Mouse (Mus musculus): ENCODE data around the gene Mapk11.
A peak's percentile ranks its signal among the peaks of the same experiment; 100 is the strongest.

The Mapk11 gene

DNA sequence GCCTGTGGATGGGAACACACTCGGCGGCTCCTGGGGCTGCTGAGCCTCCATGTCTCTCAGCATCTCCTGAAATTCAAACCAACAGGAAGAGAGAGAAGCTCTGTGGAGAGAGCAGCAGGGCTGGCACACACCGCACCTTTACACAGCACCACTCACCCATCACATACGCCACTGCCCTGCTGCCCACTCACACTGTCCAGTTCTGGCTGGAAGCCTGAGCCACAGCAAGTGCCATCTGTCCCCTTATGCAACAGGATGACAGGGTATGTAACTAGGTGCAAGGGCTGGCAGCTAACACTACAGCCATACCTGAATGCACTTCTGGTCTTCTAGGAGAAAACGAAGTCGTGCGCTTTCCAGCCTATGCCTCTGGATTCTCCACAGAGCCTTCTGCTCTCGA lies 45.0 kb downstream of the Mapk11 start:
- DNase-seq (ENCODE audit: low spot score), result no peak

DNA sequence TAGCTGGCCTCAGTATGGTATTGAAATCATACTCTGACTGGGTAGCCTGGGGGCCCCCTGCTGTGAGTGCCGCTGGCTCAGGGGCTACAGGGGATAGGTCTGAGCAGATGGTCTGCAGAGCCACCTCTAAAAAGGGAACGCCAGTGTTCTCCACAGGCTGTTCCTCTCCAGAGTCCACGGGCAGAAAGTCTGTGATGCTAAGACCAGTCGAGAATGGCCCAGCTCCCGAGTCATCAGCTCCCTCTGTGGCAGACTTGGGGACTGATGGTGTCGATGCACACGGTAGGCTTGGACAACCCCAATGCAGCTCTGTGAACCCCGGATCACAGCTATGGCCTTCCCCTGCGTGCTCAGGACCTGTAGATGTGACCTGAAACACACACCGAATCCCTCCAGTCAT lies 45.5 kb downstream of the Mapk11 start:
- no peak for DNase-seq (ENCODE audit: low spot score)

DNA sequence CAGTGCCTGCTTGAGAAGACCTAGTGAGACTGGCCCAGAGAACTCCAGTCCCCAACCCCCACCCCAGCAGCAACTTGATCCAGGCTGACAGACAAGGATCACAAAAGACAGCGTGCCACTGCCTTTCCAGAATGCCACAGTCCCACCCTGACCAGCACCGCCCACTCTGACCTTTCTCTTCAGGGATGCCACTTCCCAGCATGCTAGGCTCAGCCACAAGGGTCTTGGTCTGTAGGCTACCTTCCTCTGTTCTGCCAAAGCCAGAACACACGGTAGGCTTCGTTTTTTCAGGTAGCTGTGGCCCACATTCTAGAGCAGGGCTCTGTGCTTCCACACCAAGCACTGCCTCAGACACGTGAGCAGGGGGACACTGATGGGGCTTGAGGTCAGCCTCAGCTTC lies 46.8 kb downstream of the Mapk11 start:
- DNase-seq (ENCODE audit: low spot score), result peak; percentile 22

DNA sequence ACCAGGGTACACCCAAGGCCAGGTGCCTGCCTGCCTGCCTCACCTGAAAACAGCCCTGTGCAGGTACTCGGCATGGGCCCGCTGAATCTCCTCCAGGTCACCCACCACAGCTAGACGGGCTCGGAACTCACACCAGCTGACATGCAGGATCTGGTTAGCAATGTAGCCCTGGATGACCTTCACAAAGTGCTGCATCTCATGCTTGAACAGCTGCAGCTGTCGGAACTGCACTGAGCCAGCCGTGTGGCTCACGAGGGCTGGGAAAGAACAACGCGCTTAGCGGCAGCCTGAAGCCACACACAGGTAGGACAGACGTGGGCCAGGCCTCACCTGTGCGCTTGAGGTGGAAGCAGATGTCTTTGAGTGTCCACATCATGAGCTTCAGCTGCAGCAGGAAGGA lies 48.6 kb downstream of the Mapk11 start:
- no peak for DNase-seq (ENCODE audit: low spot score)

DNA sequence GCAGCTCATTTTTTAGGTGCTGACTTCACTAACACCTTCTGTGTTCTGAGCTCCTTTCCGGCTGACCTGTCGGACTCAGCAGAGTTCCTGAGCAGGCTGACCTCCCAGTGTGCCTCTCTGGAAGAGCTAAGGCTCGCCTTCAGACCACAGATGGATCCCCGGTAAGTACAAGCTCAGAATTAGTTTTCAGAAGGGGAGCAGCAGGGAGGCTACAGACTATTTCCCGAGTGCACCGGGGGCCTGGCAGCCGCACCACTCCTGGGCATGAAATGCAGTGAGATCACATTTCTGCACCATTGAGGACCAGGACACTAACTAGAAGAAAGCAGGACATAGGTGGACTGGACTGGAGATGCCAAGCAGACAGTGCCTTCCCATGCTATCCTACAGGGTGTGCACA lies 50.8 kb downstream of the Mapk11 start:
- no peak for DNase-seq (ENCODE audit: low spot score)

DNA sequence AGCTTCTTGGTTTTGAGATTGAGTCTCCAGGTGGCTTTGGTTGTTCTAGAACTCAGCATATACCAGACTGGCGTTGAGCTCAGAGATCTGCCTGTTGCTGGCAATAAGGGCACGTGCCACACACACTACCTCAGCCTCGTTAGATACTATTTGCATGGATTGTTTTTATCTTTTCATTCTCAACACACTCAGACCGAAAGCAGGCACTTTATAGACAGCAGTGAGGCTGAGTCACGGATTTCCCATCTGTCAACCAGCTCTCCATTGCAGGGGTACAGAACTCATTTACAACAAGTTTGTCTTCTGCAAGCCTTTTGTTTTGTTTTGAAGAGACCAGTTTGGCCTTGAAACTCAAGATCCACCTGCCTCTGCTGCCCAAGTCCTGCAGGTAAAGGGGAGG lies 52.0 kb downstream of the Mapk11 start:
- no peak for DNase-seq (ENCODE audit: low spot score)
